Mouse (Mus musculus) G1E (cell line): ENCODE measurements around the gene Clec1a.

Source experiments
- CTCF ChIP-seq: IDR thresholded peaks from 2 replicates; pipeline ENCODE4 v1.5.1; 2012; ENCODE audit warnings: low read depth, low read length, inconsistent platforms, mixed read lengths
- GATA1 ChIP-seq: IDR thresholded peaks from 2 replicates; pipeline ENCODE4 v1.6.1; 2012; ENCODE audit warnings: borderline replicate concordance, low read length, inconsistent platforms, mixed read lengths

DNA sequence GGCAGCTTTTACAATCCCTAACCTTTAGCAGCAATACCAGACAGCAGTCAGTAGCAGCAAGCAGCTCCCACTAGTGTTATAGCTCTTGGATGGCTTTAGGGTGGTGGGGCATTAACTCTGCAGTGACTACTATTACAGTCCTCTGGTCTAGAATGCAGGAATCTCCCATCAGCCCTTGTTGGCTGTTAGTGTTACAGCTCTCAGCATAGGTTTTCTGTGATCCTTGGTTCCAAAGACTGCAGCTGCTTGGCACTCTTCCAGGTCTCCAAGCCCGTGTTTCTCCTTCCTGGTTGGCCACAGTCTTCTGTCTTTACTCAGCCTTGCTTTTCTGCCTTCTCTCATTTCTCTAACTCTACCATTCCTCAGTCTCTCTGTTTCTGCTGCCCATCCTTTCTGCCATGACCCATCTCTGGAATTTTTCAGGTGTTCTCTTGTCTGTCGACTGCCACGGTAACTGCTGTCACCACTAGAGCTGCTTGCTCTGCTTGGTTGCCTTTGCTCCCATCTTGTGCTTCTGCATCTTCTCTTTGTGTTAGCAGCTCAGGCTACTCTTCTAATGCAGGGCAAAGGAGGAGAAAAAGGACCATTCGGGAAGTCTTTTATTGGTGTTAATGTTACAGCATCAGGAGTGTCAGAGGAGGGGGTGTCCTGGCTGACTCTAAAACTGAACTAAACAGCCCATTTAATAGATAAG lies 28.6 kb downstream of the Clec1a start:
- TF ChIP-seq CTCF (no peak), GATA1 (no peak)
